Mouse (Mus musculus) kidney, postnatal 14 days (tissue): ENCODE results near the gene Aldh4a1.

ENCODE experiments used
- DNase-seq: peaks from one replicate; pipeline ENCODE4 v3.0.0; 2022; ENCODE audit warnings: mixed read lengths

The Aldh4a1 gene

DNA sequence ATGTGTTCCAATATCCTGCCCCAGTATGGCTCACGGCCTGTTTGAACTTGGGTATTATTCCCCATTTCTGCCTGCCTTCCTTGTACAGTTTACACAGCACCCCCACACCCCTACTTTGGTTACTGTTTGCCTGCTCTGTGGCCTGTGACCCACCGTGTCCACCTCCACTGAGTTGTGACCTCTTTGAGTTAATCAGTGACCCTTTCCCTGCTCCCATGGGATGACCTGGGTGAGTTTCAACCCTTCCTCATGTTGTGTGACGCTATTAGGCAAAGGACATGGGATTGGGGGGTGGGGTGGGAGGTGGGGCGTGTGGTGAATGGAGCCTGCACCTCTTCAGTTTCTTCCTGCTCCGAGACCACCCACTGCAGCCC, 1.4 kb downstream of the Aldh4a1 start:
- DNase-seq: peak; percentile 82

DNA sequence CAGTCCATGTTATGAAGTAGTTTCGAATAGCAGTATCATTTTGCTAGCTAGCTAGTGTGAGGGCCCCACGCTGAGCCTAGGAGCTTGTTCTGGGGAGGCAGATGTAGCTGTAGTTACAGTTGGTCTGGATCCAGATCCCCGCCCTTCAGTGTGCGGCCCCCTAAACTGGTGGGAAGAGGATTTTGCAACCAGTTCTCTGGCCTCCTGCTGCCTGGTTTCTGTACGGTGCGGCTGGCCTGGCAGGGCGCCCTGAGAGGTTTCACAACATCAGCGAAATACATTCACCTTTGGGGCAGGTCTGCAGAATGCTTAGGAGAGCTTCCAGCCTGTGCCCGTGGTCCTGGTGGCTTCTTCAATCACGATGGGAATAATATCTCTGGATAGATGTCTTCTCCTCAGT, 2.0 kb downstream of the Aldh4a1 start:
- peak; percentile 87 for DNase-seq

DNA sequence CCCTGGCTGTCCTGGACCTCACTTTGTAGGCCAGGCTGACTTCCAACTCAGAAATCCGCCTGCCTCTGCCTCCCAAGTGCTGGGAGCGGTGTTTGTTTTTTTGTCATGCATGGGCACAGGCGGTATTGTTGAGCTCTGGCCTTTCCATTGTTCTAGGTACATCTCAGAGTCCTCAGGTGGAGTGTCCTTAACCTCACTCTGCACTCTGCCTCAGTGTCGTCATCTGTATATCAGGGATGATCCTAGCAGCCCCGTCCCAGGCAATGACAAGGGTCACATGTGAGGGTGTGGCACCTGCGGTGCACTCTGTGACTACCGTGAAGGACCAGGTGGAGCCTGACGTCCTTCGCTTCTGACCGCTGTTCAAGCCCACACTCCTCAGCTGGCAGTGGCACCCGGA, 4.7 kb downstream of the Aldh4a1 start:
- no peak for DNase-seq

DNA sequence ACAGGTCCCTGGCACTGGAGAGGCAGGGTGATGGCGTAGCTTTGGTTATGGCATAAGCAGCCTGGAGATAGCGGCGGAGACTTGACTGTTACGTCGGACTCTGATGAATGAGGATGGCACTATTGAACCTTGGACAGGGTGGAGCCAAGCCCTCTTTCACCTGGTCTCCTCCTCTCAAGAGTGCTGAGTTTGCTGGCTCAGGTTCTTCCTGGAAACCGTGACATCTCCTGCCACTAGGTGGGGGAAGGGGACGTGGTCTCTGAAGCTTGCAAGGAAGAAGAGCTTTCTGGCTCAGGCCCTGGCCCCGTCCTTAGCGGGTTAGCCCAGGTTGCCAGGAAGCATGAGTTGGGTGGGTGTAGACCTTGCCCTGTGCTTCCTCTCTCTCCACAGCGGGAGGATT, 7.5 kb downstream of the Aldh4a1 start:
- DNase-seq: peak; percentile 82

DNA sequence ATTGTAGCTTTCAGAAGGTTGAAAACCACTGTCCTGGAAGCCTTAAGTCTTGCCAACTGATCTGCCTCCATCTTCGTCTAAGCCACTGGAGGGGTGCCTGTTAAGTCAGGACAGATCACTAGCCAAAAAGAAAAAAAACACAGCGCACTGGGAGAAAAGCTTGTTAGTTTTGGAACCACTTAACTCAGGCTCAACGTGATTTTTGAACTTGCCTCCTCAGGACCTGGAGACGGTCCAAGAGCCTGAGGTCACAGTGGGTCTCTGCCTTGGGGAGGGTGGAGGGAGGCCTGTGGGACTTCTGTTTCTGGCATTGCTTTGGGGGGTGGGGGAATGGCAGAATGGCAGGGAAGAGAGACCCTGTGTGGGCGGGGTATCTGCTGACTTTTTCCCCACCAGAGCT, 8.5 kb downstream of the Aldh4a1 start:
- peak; percentile 70 for DNase-seq

DNA sequence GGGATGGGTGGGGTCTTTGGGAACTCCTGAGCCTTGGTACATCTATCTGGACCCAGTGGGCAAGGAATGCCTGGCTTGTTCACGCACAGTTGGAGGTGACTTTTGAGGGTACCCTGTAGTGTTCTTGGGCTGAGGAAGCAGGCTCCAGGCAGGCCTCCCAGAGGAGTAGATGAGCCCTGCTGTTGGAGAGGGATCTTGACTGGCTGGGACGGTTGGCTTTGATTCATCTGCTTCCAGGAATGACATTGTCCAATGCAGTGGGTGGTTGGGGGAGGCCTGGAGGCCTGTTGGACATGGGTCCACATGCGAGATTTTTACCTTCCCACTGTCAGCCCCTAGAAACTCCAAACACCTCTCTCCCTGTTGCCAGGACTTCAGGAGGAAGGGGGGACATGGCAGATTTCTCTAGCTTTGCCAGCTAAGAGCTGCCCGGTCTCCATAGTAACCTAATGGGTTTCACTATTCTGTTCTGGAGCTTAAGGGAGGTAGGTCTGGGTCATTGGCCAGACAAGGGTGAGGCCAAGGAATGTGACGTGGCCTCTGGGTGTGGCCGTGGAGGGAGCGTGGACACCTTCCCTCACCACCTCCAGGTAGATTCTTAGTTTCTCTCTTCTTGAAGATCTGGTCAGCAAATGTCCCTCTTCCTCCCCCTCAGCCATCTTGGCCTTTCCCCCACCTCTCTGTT, 9.0 kb downstream of the Aldh4a1 start:
- no peak for DNase-seq

DNA sequence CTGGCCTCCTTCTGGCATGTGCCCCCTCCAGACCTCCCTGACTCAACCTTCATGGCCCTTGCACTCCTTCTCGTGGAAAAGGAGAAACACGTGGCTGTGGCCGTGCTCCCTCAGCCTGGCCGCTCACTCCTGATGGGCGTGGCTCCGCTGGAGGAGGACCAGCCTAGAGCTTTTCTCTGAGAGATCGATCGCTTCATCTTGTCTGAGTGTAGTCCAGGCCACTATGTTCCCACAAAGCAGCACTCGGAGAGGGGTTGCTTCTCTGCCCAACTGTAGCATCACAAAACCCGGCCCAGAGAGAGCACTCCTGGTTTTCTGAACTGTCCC, 9.6 kb downstream of the Aldh4a1 start:
- peak; percentile 39 for DNase-seq

DNA sequence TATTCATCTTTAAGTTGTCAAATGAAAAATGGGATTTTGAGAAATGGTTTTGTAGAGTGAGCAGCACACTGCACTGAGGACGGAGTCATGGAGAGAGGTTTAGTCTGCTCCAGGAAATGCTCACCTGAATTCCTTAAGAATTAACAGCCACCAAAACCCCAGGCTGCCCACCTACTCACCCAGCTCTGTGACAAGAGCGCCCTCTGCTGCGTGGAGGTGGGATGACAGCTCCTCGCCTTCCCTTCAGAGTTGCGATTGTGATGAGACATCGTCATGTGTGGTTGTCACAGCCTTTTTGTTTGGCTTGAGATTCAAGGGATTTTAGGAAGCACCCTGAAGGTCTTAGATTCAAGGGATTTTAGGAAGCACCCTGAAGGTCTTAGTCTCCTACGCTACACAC, 13.7 kb downstream of the Aldh4a1 start:
- peak; percentile 65 for DNase-seq

DNA sequence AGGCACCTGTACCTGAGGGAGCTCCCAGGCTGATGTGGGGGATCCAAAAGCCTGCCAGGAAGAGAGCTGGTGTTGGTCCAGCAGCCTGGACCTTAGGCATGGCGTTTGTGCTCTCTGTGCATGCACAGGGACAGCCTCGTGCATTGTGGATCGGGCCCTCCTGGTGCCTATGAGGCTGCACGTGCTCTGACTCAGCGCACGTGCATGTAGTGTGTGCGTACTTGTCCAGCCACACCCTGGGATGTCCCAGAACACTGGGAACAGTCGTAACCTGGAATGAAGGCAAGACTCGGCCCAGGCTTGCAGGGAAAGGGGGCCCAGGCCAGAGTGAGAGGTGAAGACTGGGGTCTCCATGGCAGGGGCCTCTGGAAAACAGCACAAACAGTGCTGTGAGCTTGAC, 15.2 kb downstream of the Aldh4a1 start:
- no peak for DNase-seq

DNA sequence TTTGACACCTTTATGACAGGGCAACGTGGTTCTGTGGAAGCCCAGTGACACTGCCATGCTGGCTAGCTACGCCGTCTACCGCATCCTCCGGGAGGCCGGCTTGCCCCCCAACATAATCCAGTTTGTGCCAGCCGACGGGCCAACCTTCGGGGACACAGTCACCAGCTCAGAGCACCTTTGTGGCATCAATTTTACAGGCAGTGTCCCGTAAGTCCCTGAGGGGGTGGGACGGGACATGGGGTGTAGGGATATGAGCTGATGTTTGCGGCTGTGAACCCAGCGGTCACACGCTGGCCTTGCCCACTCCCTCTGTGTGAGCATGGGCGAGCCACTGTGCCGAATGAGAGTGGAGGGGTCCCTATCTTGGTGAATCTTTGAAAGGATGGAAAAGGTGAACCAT, 15.7 kb downstream of the Aldh4a1 start:
- no peak for DNase-seq

DNA sequence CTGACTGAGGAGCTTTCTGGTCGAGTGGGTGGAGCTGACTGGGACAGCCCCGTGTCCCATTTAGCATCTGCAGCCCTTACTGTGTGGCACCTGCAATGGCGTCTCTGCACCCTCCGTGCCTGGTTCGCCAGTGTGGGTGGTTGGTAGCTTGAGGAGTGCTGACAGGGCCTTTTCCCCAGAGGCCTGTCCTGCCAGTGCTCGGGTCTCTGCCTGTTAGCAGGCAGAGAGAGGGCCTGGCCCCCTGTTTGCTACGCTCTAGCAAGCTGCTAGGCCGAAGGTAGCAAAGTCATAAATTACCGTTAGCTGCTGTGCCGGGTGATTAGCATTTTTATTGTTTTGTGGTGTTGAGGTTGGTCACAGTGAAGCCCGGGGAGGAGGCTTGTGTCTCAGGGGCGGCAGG, 17.1 kb downstream of the Aldh4a1 start:
- peak; percentile 65 for DNase-seq

DNA sequence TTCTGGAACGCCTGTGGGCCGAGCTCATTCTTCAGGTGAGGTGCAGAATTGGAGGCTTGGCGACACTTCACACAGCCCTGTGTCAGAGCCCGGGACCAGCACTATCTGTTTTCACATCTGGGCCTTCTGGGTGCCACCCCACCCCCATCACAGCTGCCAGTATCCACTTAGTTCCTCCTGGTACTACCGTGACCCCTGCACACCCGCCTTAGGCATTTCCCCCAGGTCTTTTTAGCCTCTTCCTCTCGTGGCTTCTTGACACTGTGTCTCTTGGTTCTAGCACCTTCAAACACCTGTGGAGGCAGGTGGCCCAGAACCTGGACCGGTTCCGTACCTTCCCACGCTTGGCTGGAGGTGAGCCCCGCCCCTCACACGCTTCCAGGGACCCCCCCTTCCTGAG, 17.7 kb downstream of the Aldh4a1 start:
- no peak for DNase-seq

DNA sequence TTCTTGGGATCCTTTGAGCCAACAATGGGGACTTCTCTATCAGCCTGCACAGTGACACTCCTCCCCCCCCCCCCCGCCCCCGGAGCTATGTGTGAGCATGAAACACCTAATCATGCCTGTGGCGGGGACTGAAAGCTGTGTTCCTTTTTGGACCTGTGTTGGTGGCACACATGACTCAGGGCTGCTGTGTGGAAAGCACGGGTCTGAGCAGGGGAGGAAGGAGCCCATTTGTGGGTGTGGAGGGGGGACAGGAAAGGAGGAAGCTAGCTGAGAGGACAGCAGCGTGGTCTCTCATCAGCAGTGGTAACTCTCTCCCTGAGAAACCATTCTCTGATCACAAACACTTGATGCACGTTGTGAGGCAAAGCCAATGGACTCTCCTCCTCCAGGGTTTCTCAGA, 18.1 kb downstream of the Aldh4a1 start:
- no peak for DNase-seq

DNA sequence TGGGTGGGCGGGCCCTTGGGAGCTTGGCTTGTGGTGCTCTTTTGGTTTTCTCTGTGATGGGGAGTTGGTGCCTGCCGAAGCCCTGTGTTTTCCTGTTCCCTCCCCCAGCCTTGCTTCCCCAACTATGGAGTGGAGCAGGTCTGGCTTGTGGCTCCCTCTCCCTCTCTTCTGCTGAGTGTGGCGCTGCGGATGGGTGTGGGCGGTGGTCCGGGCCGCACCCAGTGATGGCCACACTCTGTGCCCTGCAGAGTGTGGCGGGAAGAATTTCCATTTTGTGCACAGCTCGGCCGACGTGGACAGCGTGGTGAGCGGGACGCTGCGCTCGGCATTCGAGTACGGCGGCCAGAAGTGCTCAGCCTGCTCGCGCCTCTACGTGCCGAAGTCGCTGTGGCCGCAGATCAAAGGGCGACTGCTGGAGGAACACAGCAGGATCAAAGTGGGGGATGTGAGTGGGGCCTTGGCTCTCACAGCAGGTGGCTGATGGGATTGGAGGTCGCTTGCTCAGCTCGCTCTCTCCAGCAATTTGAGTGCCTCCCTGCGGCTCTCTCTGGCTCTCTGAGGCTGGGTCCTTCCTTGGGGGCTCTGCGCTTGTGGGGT, 19.3 kb downstream of the Aldh4a1 start:
- DNase-seq: no peak

DNA sequence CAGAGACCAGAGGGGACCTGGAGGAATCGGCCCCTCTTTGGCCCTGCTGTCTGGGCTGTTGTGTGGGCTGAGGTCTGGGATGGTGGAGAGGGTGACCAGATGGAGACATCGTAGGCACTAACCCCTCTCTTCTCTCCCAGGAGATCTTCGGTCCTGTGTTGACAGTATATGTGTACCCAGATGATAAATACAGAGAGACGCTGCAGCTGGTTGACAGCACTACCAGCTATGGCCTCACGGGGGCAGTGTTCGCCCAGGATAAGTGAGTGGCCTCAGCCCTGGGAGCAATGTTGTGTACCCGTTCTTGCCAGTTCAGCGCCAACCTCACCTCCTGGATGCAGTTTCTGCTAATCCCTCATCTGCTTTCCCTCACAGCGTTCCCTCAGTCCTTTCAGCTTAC, 21.3 kb downstream of the Aldh4a1 start:
- DNase-seq: peak; percentile 75

DNA sequence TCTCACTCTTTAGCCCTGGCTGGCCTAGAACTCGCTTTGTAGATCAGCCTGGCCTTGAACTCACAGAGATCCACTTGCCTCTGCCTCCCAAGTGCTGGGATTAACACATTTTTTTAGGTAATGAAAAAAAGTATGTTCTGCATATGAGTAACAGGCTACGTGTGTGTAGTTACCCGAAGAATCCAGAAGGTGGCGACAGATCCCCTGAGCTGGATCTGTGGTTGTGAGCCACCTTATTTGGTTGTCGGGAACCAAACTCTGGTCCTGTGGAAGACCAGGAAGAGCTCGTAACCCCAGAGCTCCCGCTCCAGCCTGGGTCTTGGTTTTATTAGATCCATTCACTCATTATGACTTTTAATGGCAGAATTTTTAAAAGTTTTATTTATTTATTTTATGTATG, 24.2 kb downstream of the Aldh4a1 start:
- no peak for DNase-seq

DNA sequence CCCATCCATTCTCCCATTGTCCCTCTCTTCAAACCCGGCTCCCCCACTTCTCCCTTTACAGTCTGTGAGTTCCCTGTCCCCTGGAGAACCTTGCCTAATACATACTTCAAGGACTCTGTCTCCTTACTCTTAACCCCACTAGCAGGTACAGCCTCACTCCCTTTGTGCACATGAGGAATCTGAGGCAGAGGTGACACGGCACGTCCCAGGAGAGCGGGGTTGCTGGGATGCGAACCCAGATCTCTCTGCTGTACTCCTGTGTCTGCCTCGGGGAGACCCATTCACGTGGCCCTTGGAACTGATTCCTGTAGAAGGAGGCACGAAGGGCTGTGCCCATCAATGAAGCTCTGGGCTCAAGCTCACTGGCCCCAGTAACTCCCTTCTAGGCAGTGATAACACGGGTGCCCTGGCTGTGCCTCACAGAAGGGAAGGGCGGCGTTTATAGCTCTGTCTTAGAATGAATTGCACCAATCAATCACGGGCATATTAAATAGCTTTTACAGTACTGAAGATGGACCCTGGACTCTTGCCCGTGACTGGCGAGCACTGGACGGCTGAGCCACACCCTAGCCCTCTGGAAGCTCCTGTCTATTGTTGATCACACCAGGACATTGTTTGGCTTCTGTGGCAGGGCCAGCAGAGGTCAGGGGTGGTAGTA, 27.5 kb downstream of the Aldh4a1 start:
- DNase-seq: no peak

DNA sequence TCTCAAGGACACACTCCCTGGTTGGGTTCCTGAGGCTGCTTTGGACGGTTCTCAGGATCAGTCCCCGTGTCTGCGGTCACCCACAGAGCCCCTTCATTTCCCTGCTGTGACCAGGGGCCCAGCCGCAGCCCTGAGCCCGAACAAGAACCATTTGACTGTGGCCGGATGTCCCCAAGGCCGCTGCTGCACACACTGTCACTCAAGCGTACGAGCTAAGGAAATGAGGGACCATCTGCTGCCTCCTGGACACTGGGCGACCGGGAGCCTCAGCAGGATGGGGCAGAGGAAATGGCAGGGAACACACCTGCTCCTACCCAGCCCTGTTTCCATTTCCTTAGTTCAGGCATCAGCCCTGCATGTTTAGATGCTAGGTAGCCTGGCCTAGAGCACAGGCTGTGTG, 28.2 kb downstream of the Aldh4a1 start:
- no peak for DNase-seq

DNA sequence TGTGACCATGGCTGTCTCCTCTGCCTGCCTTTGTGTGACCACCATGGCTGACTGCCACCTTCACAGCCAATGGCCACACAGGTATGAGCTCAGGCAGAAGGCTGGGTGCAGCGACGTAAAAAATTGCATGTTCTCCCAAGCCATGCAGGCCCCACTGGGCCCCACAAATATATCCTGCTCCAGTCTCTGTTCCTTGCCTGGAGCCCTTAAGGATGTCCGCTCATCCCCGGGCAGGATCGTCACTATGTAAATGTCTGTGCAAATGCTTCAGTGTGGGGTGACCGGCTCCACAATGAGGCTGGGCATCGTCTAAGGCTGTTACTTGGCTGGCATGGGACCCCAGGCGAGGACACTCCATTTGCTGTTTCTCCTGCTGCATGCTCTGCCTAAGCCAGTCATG, 30.6 kb downstream of the Aldh4a1 start, which contains the start of gene Tas1r2:
Gene Tas1r2, plus strand, starts transcription at position 301 of the 400 bp plus-strand sequence.
- DNase-seq: no peak

DNA sequence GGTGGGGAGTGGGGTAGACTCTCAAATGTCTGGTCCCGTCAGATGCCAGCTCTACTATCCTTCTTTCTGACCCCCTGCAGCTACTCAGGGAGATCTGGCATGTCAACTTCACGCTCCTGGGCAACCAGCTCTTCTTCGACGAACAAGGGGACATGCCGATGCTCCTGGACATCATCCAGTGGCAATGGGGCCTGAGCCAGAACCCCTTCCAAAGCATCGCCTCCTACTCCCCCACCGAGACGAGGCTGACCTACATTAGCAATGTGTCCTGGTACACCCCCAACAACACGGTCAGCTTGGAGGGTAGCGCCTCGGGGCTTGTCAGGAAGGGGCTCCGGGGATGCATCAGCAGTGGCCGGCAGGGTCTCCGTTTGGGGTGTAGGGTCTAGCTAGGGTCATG, 39.2 kb downstream of the Aldh4a1 start:
- no peak for DNase-seq

DNA sequence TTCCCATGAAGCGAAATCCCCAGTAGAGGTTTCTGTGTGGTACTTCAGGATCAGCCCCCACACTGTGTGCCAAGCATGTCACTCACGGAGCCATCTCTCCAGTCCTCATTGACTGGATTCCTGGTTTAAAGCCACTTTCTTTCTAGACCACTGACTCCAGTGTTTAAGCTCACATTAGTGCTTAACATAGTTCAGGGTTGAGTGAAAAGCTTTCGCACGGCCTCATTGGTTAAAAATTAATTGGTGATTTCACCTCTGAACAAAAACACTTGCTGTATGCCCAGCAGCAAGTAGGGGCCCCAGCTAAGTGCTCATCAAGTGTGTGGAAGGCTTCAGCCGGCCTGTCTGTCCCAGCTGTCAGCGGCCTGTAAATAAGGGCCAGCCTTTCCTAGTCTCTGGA, 45.0 kb downstream of the Aldh4a1 start:
- DNase-seq: peak; percentile 18

DNA sequence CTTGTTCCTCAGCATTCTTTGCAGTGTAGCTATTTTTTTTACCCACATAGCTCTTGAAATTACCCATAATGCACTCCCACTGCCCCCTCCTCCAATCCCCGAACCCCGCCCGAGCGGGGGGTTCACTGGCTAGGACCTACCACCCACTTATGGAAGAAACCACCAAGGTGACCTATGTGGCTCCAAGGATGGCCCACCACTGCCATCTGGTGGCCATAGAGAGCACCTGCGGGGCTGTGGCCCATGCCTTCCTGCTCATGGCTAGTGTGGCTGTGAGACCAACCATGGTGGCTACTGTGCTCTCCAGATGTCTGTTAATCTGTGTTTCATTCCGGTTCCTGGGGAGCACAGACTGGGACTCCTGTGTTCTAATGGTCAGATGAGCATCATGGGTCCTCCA, 47.2 kb downstream of the Aldh4a1 start:
- DNase-seq: peak; percentile 62

DNA sequence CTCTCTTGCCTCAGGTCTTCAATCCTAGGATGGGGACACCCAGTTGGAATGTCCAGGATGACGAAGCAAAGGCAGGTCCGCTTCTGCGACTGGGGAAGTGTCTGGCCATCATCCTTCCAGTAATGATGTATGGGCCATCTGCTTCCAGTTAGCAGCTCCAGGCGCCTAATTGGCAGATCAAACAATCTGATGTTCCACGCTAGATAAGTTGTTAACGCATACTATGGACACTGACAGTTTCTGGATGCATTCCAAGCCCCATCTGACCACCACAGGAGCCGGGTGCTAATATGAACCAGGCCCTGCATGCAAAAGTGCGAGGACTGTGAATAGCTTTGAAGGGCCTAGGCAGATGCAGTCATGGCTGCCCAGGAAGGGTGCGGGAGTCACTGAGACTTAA, 53.0 kb downstream of the Aldh4a1 start:
- DNase-seq: no peak

DNA sequence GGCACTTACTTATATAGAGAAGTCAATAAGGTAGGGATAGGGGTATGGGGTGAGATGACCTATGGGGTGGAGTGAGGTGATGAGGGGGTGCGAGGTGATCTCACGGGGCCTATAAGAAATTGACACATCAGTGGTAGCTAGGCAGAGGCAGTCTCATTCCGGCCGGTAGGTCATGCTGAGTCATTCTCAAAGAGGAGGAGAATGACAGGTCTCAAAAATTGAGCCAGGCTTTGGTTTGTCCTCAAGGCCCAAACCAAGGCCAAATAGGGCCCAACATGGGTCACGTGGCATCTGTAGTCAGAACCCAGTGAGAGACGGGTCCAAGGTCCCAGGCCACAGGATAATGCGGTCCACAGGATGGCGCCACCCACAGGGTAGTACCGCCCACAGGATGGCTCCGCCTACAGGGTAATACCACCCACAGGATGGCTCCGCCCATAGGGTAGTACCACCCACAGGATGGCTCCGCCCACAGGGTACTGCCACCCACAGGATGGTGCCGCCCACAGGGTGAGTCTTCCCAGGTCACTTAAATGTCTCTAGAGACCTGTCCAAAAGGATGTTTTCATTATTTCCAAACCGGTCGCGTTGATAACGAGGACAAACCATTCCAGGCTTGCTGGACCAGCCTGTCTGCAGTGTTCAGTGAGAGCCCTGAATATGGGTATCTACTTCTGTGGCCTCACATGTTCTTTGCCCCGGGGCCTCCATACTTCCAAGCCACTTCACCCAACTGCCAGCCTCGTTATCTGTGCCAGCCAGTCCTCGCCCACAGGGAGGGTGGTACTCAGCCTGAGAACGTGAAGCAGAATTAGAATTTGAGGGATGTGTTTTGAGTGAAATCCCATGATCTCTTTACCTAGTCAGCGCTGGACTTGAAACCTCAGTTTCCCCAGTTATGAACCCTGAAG, 61.3 kb downstream of the Aldh4a1 start:
- no peak for DNase-seq
